Mouse (Mus musculus) thymus, adult 2 months (tissue): ENCODE results near the gene Trip10.

Source experiments
- CTCF ChIP-seq: fragments of 200-500 bp; IDR thresholded peaks from 2 replicates; pipeline ENCODE4 v1.5.1; 2012; ENCODE audit warnings: mild to moderate bottlenecking, control low read depth, low read length, moderate library complexity, borderline replicate concordance; ENCODE audit not compliant: control insufficient read depth, poor library complexity, insufficient read depth; ENCODE audit errors: extremely low read depth
- POLR2A ChIP-seq: fragments of 200-500 bp; IDR thresholded peaks from 2 replicates; pipeline ENCODE4 v1.6.1; 2012; ENCODE audit warnings: mild to moderate bottlenecking, low read length, control low read depth, moderate library complexity; ENCODE audit not compliant: control insufficient read depth, poor library complexity, insufficient read depth; ENCODE audit errors: extremely low read depth

DNA sequence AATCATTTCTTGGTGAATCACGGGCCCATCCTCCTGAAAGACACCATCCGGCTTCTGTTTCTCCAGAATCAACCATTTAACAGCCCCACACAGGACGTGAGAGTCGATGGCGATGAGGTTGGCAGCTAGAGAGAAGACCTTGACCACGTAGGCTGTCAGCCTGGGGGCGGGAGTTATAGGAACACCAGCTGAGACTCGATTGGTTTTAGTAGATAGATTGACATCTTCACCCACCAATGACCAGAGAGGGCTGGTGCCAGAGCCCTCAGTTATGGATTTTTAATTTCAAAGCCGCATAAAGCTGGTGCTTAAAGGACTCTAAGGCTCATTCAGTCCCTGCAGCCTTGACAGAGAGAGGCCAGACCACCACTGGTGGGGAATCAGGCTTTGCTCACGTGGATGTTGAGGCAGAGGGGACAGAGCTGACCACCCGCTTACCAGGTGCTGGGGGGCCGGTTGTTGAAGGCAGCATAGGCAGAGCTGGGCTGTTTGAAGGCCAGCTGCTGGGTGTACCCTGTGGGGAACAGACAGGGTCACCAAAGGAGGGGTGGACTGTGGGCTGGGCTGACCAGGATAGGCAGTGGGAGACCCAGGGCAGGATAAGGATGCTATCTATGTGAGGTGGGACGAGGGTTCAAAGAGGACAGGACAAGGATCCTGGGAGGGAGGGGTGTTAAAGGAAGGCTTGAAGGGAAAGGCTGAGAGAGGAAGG, 34.4 kb upstream of the Trip10 start:
- TF ChIP-seq POLR2A (no peak), CTCF (no peak)
